Mouse (Mus musculus) midbrain, embryonic 12.5 days (tissue): ENCODE measurements around the gene Shank1. TPM values are rescaled to one million over a fixed set of nuclear protein-coding genes. Genes with fewer than 3 reads are reported as not detected.

Experiments used
- ATAC-seq: fragments of 200-750 bp; cut with Nextera tagmentation; 2 replicates; pipeline ENCODE4 v1.8.0; 2017; ENCODE audit warnings: low read depth, moderate TSS enrichment, moderate library complexity; ENCODE audit not compliant: low FRiP score
- H3K27ac ChIP-seq: fragments of 300-500 bp; sonication (generic); replicated peaks from 2 replicates; pipeline ENCODE4 v1.5.1; 2016; ENCODE audit warnings: mild to moderate bottlenecking
- H3K27me3 ChIP-seq: fragments of 300-500 bp; sonication (generic); 2 replicates; pipeline ENCODE4 v1.6.1; 2016; ENCODE audit warnings: mild to moderate bottlenecking
- H3K36me3 ChIP-seq: fragments of 300-500 bp; sonication (generic); 2 replicates; pipeline ENCODE4 v1.6.1; 2016
- H3K4me1 ChIP-seq: fragments of 300-500 bp; sonication (generic); 2 replicates; pipeline ENCODE4 v1.6.1; 2016
- H3K4me2 ChIP-seq: fragments of 300-500 bp; sonication (generic); replicated peaks from 2 replicates; pipeline ENCODE4 v1.6.1; 2016; ENCODE audit warnings: mild to moderate bottlenecking, moderate library complexity
- H3K4me3 ChIP-seq: fragments of 300-500 bp; sonication (generic); 2 replicates; pipeline ENCODE4 v1.5.1; 2016; ENCODE audit warnings: mild to moderate bottlenecking
- H3K9ac ChIP-seq: fragments of 300-500 bp; sonication (generic); replicated peaks from 2 replicates; pipeline ENCODE4 v1.6.1; 2016; ENCODE audit warnings: mild to moderate bottlenecking, moderate library complexity
- H3K9me3 ChIP-seq: fragments of 300-500 bp; sonication (generic); 2 replicates; pipeline ENCODE4 v1.6.1; 2016; ENCODE audit warnings: mild to moderate bottlenecking
- WGBS: fragments of 180-500 bp; shearing (Covaris S2); methylation state at CpG from one replicate; pipeline ENCODE4 v1.1.7; 2016; 5-methylcytosine and 5-hydroxymethylcytosine counted together
- polyA plus RNA-seq: library from polyadenylated mRNA; unstranded; fragments of >200 nt; fragmentation: Nextera tagmentation; extraction: Ambion mirVana; gene quantifications from 2 replicates; pipeline ENCODE4 v1.2.1, GENCODE M21; 2016

Shank1 gene
- polyA plus RNA-seq, 1 experiment from 2014 or later, result 8.5 TPM

DNA sequence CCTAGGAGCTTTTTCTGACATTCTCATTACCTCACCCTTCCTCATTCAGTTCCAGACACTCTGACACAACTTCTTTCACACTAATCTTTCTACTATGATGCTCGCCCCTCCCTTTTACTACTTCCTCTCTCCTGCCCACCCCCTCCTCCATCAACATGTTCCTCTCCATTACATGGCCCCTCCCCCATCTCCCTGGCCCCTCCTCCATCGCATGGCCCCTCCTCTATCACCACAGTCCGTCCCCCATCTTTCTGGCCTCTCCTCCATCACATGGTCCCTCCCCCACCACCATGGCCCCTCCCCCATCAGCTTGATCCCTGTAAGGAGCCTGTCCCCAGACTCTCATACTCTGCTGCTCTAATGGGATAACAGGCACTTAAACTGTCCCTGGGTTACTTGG, 39.0 kb downstream of the Shank1 start:
- 18% methylated on average over 3 of the region's 3 CpGs for WGBS
- Histone ChIP-seq H3K4me2 (no peak overlapping the region), H3K36me3 (peaks cover 22% of the 10 kb centered on the region), H3K9ac (no peak overlapping the region), H3K4me3 (no peak overlapping the region), H3K27ac (no peak overlapping the region), H3K9me3 (no peaks in the 10 kb centered on the region), H3K4me1 (peaks cover 38% of the 10 kb centered on the region), H3K27me3 (peaks cover 57% of the 10 kb centered on the region)
- ATAC-seq, result no peak

DNA sequence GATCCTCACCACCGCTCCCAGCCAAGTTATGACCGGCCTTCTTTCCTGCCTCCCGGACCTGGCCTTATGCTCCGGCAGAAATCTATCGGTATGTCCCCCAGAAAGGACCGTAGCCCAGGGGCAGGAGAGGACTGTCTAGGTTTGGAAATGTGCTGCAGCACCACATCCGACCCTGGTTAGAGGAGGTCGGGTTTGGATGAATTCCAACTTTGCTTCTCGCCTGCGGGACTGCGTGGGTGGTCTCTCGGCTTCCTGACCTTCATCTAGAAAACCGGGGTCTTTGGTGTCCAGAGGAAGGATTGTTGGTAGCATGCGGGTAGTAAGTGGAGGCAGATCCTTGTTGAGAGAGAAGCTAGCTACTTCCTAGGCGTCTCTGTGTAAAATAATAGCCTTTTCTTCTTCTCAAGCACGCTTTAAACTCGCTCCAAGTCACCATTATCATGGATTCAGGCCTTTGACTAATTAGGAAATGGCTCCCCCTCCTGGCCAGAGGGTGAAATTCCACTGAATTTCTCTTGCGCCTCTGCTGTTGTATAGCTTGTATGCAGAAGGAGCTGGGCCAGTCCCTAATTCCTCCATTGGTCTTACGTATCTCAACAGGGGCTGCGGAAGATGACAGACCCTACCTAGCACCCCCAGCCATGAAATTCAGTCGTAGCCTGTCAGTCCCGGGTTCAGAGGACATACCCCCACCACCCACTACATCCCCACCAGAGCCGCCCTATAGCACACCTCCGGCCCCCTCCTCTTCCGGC, 41.1 kb downstream of the Shank1 start:
- peak; percentile 42 for ATAC-seq
- Histone ChIP-seq H3K4me1 (peaks cover 47% of the 10 kb centered on the region), H3K4me3 (peak overlapping the region; percentile 26), H3K27ac (no peak overlapping the region), H3K4me2 (peak overlapping the region; percentile 45), H3K36me3 (peaks cover 3% of the 10 kb centered on the region), H3K9me3 (no peaks in the 10 kb centered on the region), H3K9ac (peak overlapping the region; percentile 48; the same call in 1 of the 2 replicates), H3K27me3 (peaks cover 78% of the 10 kb centered on the region)
- 4% methylated on average over 25 of the region's 25 CpGs for WGBS

DNA sequence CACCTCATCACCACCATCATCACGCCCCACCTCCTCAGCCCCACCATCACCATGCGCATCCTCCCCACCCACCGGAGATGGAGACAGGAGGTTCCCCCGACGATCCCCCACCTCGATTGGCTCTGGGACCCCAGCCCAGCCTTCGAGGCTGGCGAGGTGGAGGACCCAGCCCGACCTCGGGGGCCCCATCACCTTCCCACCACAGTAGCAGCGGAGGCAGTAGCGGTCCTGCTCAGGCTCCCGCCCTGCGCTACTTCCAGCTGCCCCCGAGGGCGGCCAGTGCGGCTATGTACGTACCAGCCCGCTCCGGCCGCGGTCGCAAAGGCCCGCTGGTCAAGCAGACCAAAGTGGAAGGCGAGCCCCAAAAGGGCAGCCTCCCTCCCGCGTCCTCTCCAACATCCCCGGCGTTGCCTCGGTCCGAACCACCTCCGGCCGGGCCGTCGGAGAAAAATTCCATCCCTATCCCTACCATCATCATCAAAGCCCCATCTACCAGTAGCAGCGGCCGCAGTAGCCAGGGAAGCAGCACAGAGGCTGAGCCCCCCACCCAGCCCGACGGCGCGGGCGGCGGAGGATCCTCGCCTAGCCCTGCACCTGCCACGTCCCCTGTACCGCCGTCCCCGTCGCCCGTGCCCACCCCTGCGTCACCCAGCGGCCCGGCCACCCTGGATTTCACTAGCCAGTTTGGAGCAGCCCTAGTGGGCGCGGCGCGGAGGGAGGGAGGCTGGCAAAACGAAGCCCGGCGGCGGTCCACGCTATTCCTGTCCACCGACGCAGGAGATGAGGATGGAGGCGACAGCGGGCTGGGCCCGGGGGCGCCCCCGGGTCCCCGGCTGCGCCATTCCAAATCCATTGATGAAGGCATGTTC, 42.1 kb downstream of the Shank1 start:
- Histone ChIP-seq H3K9me3 (no peaks in the 10 kb centered on the region), H3K4me3 (peak overlapping the region; percentile 26), H3K27me3 (peaks cover 88% of the 10 kb centered on the region), H3K4me1 (peaks cover 57% of the 10 kb centered on the region), H3K4me2 (peak overlapping the region; percentile 32; the same call in 1 of the 2 replicates), H3K36me3 (no peaks in the 10 kb centered on the region), H3K27ac (no peak overlapping the region), H3K9ac (peak overlapping the region; percentile 21; the same call in 1 of the 2 replicates)
- peak; percentile 10 for ATAC-seq
- WGBS, result 4% methylated on average over 69 of the region's 71 CpGs

DNA sequence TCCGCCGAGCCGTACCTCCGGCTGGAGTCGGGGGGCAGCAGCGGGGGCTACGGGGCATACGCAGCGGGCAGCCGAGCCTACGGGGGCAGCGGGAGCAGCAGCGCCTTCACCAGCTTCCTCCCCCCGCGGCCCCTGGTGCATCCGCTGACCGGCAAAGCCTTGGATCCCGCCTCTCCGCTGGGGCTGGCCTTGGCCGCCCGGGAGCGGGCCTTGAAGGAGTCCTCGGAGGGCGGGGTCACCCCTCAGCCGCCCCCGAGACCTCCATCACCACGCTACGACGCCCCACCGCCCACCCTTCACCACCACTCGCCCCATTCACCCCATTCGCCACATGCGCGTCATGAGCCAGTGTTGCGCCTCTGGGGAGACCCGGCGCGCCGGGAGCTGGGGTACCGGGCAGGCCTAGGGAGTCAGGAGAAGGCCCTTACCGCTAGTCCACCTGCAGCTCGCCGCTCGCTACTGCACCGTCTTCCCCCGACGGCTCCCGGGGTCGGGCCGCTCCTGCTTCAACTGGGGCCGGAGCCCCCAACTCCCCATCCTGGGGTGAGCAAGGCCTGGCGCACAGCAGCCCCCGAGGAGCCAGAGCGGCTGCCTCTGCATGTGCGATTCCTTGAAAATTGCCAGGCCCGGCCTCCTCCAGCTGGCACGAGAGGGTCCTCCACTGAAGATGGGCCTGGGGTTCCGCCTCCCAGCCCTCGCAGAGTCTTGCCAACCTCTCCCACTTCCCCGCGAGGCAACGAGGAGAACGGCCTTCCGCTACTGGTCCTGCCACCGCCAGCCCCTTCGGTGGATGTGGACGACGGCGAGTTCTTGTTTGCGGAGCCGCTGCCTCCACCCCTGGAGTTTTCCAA, 42.9 kb downstream of the Shank1 start:
- H3K27ac ChIP-seq, result no peak overlapping the region
- WGBS, result 2% methylated on average over 61 of the region's 71 CpGs
- no peaks in the 10 kb centered on the region for H3K36me3 ChIP-seq
- H3K4me3 ChIP-seq, result peak overlapping the region; percentile 26
- no peaks in the 10 kb centered on the region for H3K9me3 ChIP-seq
- no peak for ATAC-seq
- H3K4me2 ChIP-seq, result peak overlapping the region; percentile 32
- H3K4me1 ChIP-seq, result peaks cover 64% of the 10 kb centered on the region
- H3K27me3 ChIP-seq, result peaks cover 96% of the 10 kb centered on the region
- H3K9ac ChIP-seq, result peak overlapping the region; percentile 21; the same call in 1 of the 2 replicates

DNA sequence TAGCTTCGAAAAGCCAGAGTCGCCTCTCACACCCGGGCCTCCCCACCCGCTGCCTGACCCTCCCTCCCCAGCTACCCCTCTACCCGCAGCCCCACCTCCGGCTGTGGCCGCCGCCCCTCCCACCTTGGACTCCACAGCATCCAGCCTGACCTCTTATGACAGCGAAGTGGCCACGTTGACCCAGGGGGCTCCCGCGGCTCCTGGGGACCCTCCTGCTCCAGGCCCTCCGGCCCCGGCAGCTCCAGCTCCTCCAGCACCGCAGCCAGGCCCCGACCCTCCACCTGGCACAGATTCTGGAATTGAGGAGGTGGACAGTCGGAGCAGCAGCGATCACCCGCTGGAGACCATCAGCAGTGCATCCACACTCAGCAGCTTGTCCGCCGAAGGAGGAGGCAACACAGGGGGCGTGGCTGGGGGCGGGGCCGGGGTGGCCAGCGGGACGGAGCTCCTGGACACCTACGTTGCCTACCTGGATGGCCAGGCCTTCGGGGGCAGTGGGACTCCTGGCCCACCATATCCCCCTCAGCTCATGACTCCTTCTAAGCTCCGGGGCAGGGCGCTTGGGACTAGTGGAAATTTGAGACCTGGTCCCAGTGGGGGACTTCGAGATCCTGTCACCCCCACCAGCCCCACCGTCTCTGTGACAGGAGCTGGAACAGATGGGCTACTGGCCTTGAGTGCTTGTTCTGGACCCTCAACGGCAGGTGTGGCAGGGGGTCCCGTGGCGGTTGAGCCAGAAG, 43.7 kb downstream of the Shank1 start:
- peak overlapping the region; percentile 26 for H3K4me3 ChIP-seq
- no peaks in the 10 kb centered on the region for H3K9me3 ChIP-seq
- under 1% methylated on average over 35 of the region's 35 CpGs for WGBS
- peaks cover 69% of the 10 kb centered on the region for H3K4me1 ChIP-seq
- no peak for ATAC-seq
- peaks cover 93% of the 10 kb centered on the region for H3K27me3 ChIP-seq
- H3K27ac ChIP-seq, result no peak overlapping the region
- peak overlapping the region; percentile 31; the same call in 1 of the 2 replicates for H3K9ac ChIP-seq
- no peaks in the 10 kb centered on the region for H3K36me3 ChIP-seq
- H3K4me2 ChIP-seq, result peak overlapping the region; percentile 32

DNA sequence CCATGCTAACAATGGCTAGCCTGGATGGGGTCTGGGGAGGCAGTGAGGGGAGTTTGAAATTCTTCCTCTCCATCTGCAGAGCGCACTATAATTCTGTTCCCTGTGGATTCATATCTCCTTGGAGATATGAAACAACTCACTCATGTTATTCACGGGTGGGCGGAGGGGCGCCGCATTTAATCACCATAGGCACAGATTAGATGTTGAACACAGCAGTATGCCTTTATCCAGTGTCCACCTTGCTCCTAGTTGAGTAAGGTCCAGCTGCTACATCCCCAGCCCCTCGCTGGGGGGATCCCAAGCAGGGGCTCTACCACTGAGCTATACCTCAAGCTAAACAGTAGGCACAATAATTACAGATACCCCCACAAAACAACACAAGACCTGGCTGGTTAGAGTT, 45.4 kb downstream of the Shank1 start:
- ATAC-seq, result no peak

DNA sequence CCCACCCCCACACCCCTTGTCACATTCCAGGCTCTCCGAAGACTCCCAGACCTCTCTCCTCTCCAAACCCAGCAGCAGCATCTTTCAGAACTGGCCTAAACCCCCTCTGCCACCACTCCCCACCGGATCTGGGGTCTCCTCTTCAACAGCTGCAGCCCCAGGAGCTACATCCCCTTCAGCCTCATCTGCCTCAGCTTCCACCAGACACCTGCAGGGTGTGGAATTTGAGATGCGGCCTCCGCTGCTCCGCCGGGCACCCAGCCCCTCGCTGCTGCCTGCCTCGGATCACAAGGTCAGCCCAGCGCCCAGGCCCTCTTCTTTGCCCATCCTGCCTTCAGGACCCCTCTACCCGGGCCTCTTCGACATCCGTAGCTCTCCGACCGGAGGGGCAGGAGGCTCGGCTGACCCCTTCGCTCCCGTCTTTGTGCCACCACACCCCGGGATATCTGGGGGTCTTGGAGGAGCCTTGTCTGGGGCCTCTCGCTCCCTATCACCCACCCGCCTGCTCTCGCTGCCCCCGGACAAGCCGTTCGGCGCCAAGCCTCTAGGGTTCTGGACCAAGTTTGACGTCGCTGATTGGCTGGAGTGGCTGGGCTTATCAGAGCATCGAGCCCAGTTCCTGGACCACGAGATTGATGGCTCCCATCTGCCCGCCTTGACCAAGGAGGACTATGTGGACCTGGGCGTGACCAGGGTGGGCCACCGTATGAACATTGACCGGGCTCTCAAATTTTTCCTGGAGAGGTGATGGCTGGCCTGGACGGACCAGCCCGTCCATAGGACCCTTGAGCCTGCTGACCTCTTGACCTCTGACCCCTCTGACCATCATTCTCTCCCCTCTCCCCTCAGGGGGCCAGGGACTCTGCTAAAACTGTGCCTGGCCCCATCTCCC, 46.8 kb downstream of the Shank1 start:
- H3K27me3 ChIP-seq, result peaks cover 84% of the 10 kb centered on the region
- H3K4me2 ChIP-seq, result peak overlapping the region; percentile 39
- H3K9ac ChIP-seq, result peak overlapping the region; percentile 45
- peak overlapping the region; percentile 7 for H3K27ac ChIP-seq
- peak overlapping the region; percentile 20 for H3K4me3 ChIP-seq
- WGBS, result 5% methylated on average over 35 of the region's 35 CpGs
- H3K4me1 ChIP-seq, result peaks cover 70% of the 10 kb centered on the region
- H3K9me3 ChIP-seq, result no peaks in the 10 kb centered on the region
- H3K36me3 ChIP-seq, result no peaks in the 10 kb centered on the region
- no peak for ATAC-seq

More for the DNA sequence above, 45.4 kb downstream of the Shank1 start:
- H3K9me3 ChIP-seq, result no peaks in the 10 kb centered on the region
- H3K4me3 ChIP-seq, result no peak overlapping the region
- H3K4me1 ChIP-seq, result peaks cover 76% of the 10 kb centered on the region
- H3K4me2 ChIP-seq, result no peak overlapping the region
- H3K27me3 ChIP-seq, result peaks cover 83% of the 10 kb centered on the region
- 61% methylated on average over 6 of the region's 6 CpGs for WGBS
- H3K9ac ChIP-seq, result no peak overlapping the region
- no peaks in the 10 kb centered on the region for H3K36me3 ChIP-seq
- H3K27ac ChIP-seq, result no peak overlapping the region

DNA sequence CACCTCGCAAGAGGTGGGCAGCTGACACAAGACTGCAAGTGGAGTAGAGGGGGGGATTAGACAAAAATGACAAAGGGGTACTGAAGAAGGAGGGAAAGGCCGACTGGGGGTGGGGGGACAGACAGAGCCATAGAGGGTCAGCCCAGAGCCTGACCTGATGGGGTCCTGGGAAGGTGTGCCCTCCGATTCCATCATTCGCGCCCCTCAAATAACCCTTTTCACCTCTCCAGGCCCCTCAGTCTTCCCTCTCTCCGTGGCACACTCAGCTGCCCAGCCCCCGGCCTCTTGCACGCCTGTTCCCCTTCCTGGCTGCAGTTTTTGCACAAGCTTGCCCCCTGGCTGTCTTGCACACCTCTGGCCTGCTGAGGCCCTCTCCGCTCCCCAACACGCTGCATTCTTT, 47.5 kb downstream of the Shank1 start:
- H3K27ac ChIP-seq, result no peak overlapping the region; the same call in 1 of the 2 replicates

DNA sequence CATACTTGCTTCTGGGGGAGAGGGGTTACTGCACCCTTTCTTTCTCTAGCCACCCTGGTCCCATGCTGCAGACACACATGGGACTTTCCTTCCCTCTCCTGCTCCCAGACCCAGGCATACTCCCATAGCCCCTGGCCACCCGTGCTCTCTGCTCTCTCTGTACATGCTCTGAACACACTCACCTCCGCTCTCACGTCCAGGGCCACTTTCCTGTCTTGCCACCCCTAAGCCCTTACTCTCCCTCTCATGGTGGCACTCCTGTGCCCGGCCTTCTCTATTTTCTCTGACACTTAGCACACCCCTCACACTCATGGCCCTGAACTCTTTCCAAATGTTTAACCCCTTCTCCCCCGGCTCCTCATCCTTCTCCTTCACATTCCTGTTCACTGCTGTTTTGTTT, 48.0 kb downstream of the Shank1 start:
- Histone ChIP-seq H3K9me3 (no peaks in the 10 kb centered on the region), H3K27me3 (peaks cover 84% of the 10 kb centered on the region), H3K36me3 (no peaks in the 10 kb centered on the region), H3K4me2 (peak overlapping the region; percentile 24), H3K4me3 (peak overlapping the region; percentile 15), H3K9ac (no peak overlapping the region), H3K27ac (peak overlapping the region; percentile 65), H3K4me1 (peaks cover 58% of the 10 kb centered on the region)
- 13% methylated on average over 5 of the region's 5 CpGs for WGBS
- no peak for ATAC-seq

More for the DNA sequence above, 47.5 kb downstream of the Shank1 start:
- Histone ChIP-seq H3K27me3 (peaks cover 84% of the 10 kb centered on the region), H3K36me3 (no peaks in the 10 kb centered on the region), H3K4me3 (peak overlapping the region; percentile 20; the same call in 1 of the 2 replicates), H3K4me1 (peaks cover 63% of the 10 kb centered on the region), H3K4me2 (peak overlapping the region; percentile 39), H3K9ac (peak overlapping the region; percentile 29; the same call in 1 of the 2 replicates), H3K9me3 (no peaks in the 10 kb centered on the region)
- ATAC-seq, result no peak
- 13% methylated on average over 10 of the region's 10 CpGs for WGBS

DNA sequence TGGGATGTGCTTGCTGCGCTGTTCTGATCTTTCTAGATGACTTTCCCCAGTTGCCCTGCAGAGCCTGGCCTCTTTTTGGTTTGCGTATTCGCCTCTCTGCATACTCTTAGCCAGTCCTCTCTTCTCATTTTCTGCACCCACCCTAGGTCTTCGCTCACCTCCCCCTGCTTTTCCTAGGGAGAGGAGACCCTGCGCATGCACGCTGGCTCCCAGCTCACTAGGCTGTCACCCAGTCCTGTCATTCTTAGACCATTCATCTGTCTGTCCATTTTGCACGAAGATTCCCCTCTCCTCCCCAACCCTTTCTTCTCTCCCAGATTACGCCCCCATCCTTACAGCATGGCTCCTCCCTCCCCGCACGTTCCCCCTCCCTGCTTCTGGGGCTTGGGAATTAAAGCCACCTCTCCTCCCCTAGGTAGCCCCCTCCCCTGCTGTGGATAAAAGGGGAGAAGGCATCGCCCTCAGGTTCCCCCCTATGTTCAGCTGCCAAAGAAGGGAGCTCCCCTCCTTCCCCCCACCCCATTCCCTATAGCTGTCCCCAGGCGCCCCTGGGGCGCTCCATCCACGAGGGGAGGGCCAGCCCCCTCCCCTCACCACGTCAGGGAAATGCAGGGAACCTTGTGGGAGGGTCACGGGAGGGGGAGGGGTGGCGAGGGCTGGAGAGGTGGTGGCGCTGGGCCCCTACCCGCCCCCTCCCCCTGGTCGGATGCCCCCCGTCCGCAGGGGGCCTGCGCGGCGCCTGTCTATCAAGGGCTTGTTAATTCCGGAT, 49.0 kb downstream of the Shank1 start:
- ATAC-seq, result peak; percentile 31
- H3K4me2 ChIP-seq, result peak overlapping the region; percentile 80
- peaks cover 80% of the 10 kb centered on the region for H3K27me3 ChIP-seq
- WGBS, result 3% methylated on average over 19 of the region's 26 CpGs
- H3K9ac ChIP-seq, result peak overlapping the region; percentile 60
- H3K9me3 ChIP-seq, result no peaks in the 10 kb centered on the region
- H3K27ac ChIP-seq, result peak overlapping the region; percentile 94
- H3K36me3 ChIP-seq, result no peaks in the 10 kb centered on the region
- H3K4me1 ChIP-seq, result peaks cover 48% of the 10 kb centered on the region
- H3K4me3 ChIP-seq, result peak overlapping the region; percentile 45
